Mouse (Mus musculus) CH12.LX (cell line): ENCODE results near the gene Eml5.

Source experiments
- CTCF ChIP-seq, 2 experiments: IDR thresholded peaks in 1 of 2; conservative IDR thresholded peaks in 1 of 2; 2 replicates each; pipeline ENCODE4 v1.5.1; 2011 to 2012; ENCODE audit warnings: low read depth in 2 of 2, low read length in 2 of 2, improper control_type of control experiment in 1 of 2, inconsistent platforms in 1 of 2, mild to moderate bottlenecking in 1 of 2, moderate library complexity in 1 of 2
- E2F4 ChIP-seq: IDR thresholded peaks from 2 replicates; pipeline ENCODE4 v1.6.1; 2011; ENCODE audit warnings: low read depth, low read length, improper control_type of control experiment; ENCODE audit not compliant: insufficient replicate concordance
- EP300 ChIP-seq: IDR thresholded peaks from 2 replicates; pipeline ENCODE4 v1.6.1; 2011; ENCODE audit warnings: low read length, improper control_type of control experiment
- JUN ChIP-seq: IDR thresholded peaks from 2 replicates; pipeline ENCODE4 v1.6.1; 2011; ENCODE audit warnings: low read depth, mild to moderate bottlenecking, low read length, improper control_type of control experiment, moderate library complexity; ENCODE audit not compliant: insufficient read depth
- MYC ChIP-seq: IDR thresholded peaks from 2 replicates; pipeline ENCODE4 v1.6.1; 2011; ENCODE audit warnings: low read depth, mild to moderate bottlenecking, improper control_type of control experiment, low read length
- POLR2A ChIP-seq: IDR thresholded peaks from 2 replicates; pipeline ENCODE4 v1.6.1; 2011; ENCODE audit warnings: low read depth, mild to moderate bottlenecking, improper control_type of control experiment, low read length
- SMC3 ChIP-seq: IDR thresholded peaks from 2 replicates; pipeline ENCODE4 v1.6.1; 2011; ENCODE audit warnings: low read depth, low read length, improper control_type of control experiment
- USF2 ChIP-seq: conservative IDR thresholded peaks from 2 replicates; pipeline ENCODE4 v1.6.1; 2011; ENCODE audit warnings: low read depth, low read length, improper control_type of control experiment
- ZNF384 ChIP-seq: IDR thresholded peaks from 2 replicates; pipeline ENCODE4 v1.6.1; 2012; ENCODE audit warnings: low read depth, low read length, improper control_type of control experiment, inconsistent platforms

DNA sequence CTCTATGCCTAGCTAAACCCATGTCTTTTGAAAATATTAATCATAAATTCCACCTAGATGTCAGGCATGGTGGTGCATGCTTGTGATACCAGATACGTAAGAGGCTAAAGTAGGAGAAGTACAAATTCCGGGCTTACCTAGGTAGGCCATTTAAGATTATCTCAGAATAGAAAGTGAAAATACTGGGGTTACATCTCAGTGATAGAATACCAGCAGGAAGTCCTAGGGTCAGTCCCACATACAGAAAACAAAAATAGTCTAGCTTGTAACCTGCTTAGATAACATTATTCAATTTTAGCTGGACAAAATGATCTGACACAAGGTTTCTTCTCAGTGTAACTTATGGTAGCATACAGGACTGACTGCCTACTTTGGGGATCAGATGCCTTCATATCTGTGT lies 135.0 kb downstream of the Eml5 start:
- TF ChIP-seq SMC3 (no peak), ZNF384 (no peak), EP300 (no peak), POLR2A (no peak), MYC (no peak), USF2 (no peak), CTCF (conservative IDR thresholded peaks at IDR 0.05 in 1 of 2, IDR thresholded peaks at IDR 0.05 in 1 of 2; ENCODE audit: low read depth in 2 of 2, low read length in 2 of 2) (no peak), JUN (no peak), E2F4 (no peak)
